Mouse (Mus musculus): ENCODE results near the gene Defb36.

GRCm38 (mm10) chr2:152622151-152622550 lies 18.0 kb downstream of the Defb36 start:
- no peak for TF ChIP-seq POLR2A (IDR thresholded peaks at IDR 0.05; ENCODE audit: low read depth, low read length)
- TF ChIP-seq CTCF (IDR thresholded peaks at IDR 0.05; ENCODE audit: extremely low read depth, insufficient read length, insufficient replicate concordance, low read depth, low read length), result no peak

Data from small intestine, adult 2 months (tissue).